ENCODE assay signal across 8 mouse cellular contexts in the genomic region with DNA sequence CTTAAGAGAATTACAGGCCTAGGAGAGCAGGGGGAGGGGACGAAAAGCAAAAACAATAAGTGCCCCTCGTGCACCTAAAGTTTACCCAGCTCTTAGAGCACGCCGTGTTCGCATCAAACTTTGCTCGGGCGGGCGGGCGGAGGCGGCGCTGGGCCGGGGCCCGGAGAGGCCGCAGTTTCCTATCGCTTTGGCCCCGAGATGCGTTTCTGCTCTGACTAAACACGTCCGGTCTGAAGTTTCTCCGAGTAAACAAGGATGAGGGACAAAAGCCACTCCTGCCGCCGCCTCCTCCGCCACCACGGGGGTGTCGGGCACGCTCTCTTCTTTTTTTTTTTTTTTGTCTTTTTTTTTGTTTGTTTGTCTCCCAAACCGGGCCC. TPM values are rescaled to one million over a fixed set of nuclear protein-coding genes. Genes with fewer than 3 reads are reported as not detected.
A peak's percentile ranks its signal among the peaks of the same experiment; 100 is the strongest.
DNase-seq lines count a peak whose midpoint lies in the region; ATAC-seq and TF ChIP-seq lines count a peak whose summit lies in the region.

No protein-coding gene starts in this region.

- no peaks in the 10 kb centered on the region; the same call in none of the 2 replicates for H3K36me3 ChIP-seq in embryonic facial prominence, embryonic 11.5 days (replicated peaks; ENCODE audit: control insufficient read depth, insufficient read depth, low read depth, low read length)
- peaks cover 16% of the 10 kb centered on the region for H3K36me3 ChIP-seq in hindbrain, embryonic 13.5 days
- peaks cover 34% of the 10 kb centered on the region for H3K36me3 ChIP-seq in liver, embryonic 14.5 days (replicated peaks; ENCODE audit: control insufficient read depth, insufficient read depth, low read depth)
- peaks cover 2% of the 10 kb centered on the region; the same call in 1 of the 2 replicates for H3K36me3 ChIP-seq in neural tube, embryonic 11.5 days (ENCODE audit: control insufficient read depth, insufficient read depth, low read length)

- peak overlapping the region; percentile 65 for H3K4me2 ChIP-seq in embryonic facial prominence, embryonic 11.5 days (ENCODE audit: low read depth, low read length)
- peak overlapping the region; percentile 78 for H3K4me2 ChIP-seq in hindbrain, embryonic 13.5 days
- peak overlapping the region; percentile 93 for H3K4me2 ChIP-seq in liver, embryonic 14.5 days (ENCODE audit: low read depth)
- H3K4me2 ChIP-seq in neural tube, embryonic 11.5 days (ENCODE audit: low read depth): peak overlapping the region; percentile 92

- H3K4me1 ChIP-seq in embryonic facial prominence, embryonic 11.5 days (ENCODE audit: control insufficient read depth, insufficient read depth, low read length): no peaks in the 10 kb centered on the region
- peaks cover 23% of the 10 kb centered on the region for H3K4me1 ChIP-seq in hindbrain, embryonic 13.5 days (replicated peaks)
- H3K4me1 ChIP-seq in liver, embryonic 14.5 days (replicated peaks; ENCODE audit: control insufficient read depth in 2 of 2, insufficient read depth in 2 of 2, low read length in 1 of 2): peaks cover 10 to 11% of the 10 kb centered on the region in 2 experiments
- H3K4me1 ChIP-seq in neural tube, embryonic 11.5 days (ENCODE audit: control insufficient read depth, insufficient read depth, low read length): peaks cover 6% of the 10 kb centered on the region

- no peak for ATAC-seq in embryonic facial prominence, embryonic 11.5 days (replicated peaks; ENCODE audit: insufficient number of reproducible peaks, low FRiP score, low TSS enrichment, low read depth)
- no peak for ATAC-seq in hindbrain, embryonic 13.5 days (ENCODE audit: low FRiP score)
- ATAC-seq in liver, embryonic 14.5 days (ENCODE audit: insufficient read depth): no peak
- ATAC-seq in neural tube, embryonic 11.5 days (ENCODE audit: insufficient read depth, low FRiP score, low TSS enrichment): no peak

- H3K27ac ChIP-seq in embryonic facial prominence, embryonic 11.5 days (replicated peaks; ENCODE audit: low read depth, low read length): peak overlapping the region; percentile 100
- peak overlapping the region; percentile 100 for H3K27ac ChIP-seq in hindbrain, embryonic 13.5 days
- peak overlapping the region; percentile 79 for H3K27ac ChIP-seq in liver, embryonic 14.5 days
- peak overlapping the region; percentile 100 for H3K27ac ChIP-seq in neural tube, embryonic 11.5 days (ENCODE audit: low read depth, low read length)

- DNase-seq in spleen, postnatal 36 days (ENCODE audit: low spot score in 2 of 2): peak; percentile 61 to 62
- DNase-seq in spleen, postnatal 10 days (ENCODE audit: low spot score in 2 of 2): no peak
- DNase-seq in embryonic facial prominence, embryonic 11.5 days (ENCODE audit: low spot score): peak; percentile 45
- no peak for DNase-seq in liver, embryonic 14.5 days (ENCODE audit: low read depth in 3 of 3, low spot score in 3 of 3)
- DNase-seq in neural tube, embryonic 11.5 days (ENCODE audit: low spot score): peak; percentile 31
- DNase-seq in right cerebral cortex, postnatal 4 days: no peak
- no peak for DNase-seq in urinary bladder, adult 2 months (ENCODE audit: low spot score)

- peak overlapping the region; percentile 100 for H3K9ac ChIP-seq in embryonic facial prominence, embryonic 11.5 days (replicated peaks; ENCODE audit: low read length)
- H3K9ac ChIP-seq in hindbrain, embryonic 13.5 days: peak overlapping the region; percentile 97
- H3K9ac ChIP-seq in liver, embryonic 14.5 days (replicated peaks): peak overlapping the region; percentile 87
- H3K9ac ChIP-seq in neural tube, embryonic 11.5 days (ENCODE audit: low read length): peak overlapping the region; percentile 100

- H3K27me3 ChIP-seq in embryonic facial prominence, embryonic 11.5 days (ENCODE audit: control insufficient read depth, insufficient read depth, low read length): no peaks in the 10 kb centered on the region
- no peaks in the 10 kb centered on the region for H3K27me3 ChIP-seq in hindbrain, embryonic 13.5 days
- H3K27me3 ChIP-seq in liver, embryonic 14.5 days (ENCODE audit: control insufficient read depth, insufficient read depth, low read length): no peaks in the 10 kb centered on the region
- no peaks in the 10 kb centered on the region for H3K27me3 ChIP-seq in neural tube, embryonic 11.5 days (ENCODE audit: control insufficient read depth, insufficient read depth, low read length)

- TF ChIP-seq CTCF in liver, embryonic 14.5 days (IDR thresholded peaks at IDR 0.05; ENCODE audit: low read depth): no peak

- peak overlapping the region; percentile 91 for H3K4me3 ChIP-seq in embryonic facial prominence, embryonic 11.5 days (ENCODE audit: low read depth, low read length)
- H3K4me3 ChIP-seq in hindbrain, embryonic 13.5 days: peak overlapping the region; percentile 74
- H3K4me3 ChIP-seq in liver, embryonic 14.5 days (ENCODE audit: insufficient read depth in 1 of 2, low read depth in 2 of 2, low read length in 2 of 2): peak overlapping the region; percentile 92 to 93
- peak overlapping the region; percentile 91 for H3K4me3 ChIP-seq in neural tube, embryonic 11.5 days (ENCODE audit: low read depth, low read length)

- WGBS in embryonic facial prominence, embryonic 11.5 days: under 1% methylated on average over 27 of the region's 27 CpGs
- under 1% methylated on average over 27 of the region's 27 CpGs for WGBS in hindbrain, embryonic 13.5 days
- WGBS in liver, embryonic 14.5 days (ENCODE audit: insufficient replicate concordance): under 1% methylated on average over 27 of the region's 27 CpGs
- WGBS in neural tube, embryonic 11.5 days: 0% methylated on average over 26 of the region's 27 CpGs

- TF ChIP-seq EP300 in liver, embryonic 14.5 days (IDR thresholded peaks at IDR 0.05; ENCODE audit: low read depth): no peak

- H3K9me3 ChIP-seq in embryonic facial prominence, embryonic 11.5 days (replicated peaks; ENCODE audit: control insufficient read depth, low read length): no peaks in the 10 kb centered on the region
- no peaks in the 10 kb centered on the region for H3K9me3 ChIP-seq in hindbrain, embryonic 13.5 days
- H3K9me3 ChIP-seq in liver, embryonic 14.5 days (ENCODE audit: control insufficient read depth, low read length): no peaks in the 10 kb centered on the region
- H3K9me3 ChIP-seq in neural tube, embryonic 11.5 days (ENCODE audit: control insufficient read depth, low read length): no peaks in the 10 kb centered on the region

RNA-seq across cellular contexts. Expression of gene Gm42791, which starts 56.2 kb away (rescaled TPM):
- polyA plus RNA-seq in embryonic facial prominence, embryonic 11.5 days (2014; fragmentation: Nextera tagmentation; extraction: Ambion mirVana): not detected in 2 replicates
- 5.4 and 6.6 TPM in 2 replicates for polyA plus RNA-seq in hindbrain, embryonic 13.5 days (2015; fragmentation: Nextera tagmentation; extraction: Ambion mirVana)
- not detected in 2 replicates for polyA plus RNA-seq in liver, embryonic 14.5 days (2012; rRNA removed)
- polyA plus RNA-seq in liver, embryonic 14.5 days (2014; fragmentation: Nextera tagmentation; extraction: Ambion mirVana): 1.0 TPM in 1 of 2 replicates, not detected in the other
- 0.50 and 2.0 TPM in 2 replicates for polyA plus RNA-seq in neural tube, embryonic 11.5 days (2014; fragmentation: Nextera tagmentation; extraction: Ambion mirVana)
- not detected in 2 replicates for polyA plus RNA-seq in urinary bladder, adult 2 months (2012; rRNA removed)

Comparison
In these comparisons a context has a peak if more than half of its experiments do, and no peak if none do; other contexts are left out.
1. DNase-seq: peak in spleen, postnatal 36 days (2 of 2), embryonic facial prominence, embryonic 11.5 days (single experiment) and neural tube, embryonic 11.5 days (single experiment); none in spleen, postnatal 10 days (0 of 2), liver, embryonic 14.5 days (0 of 3), right cerebral cortex, postnatal 4 days (single experiment) and urinary bladder, adult 2 months (single experiment).
2. Peak in every context shown above with its lines, with median percentiles within 50 percentile points of each other: H3K27ac ChIP-seq, H3K4me2 ChIP-seq, H3K4me3 ChIP-seq and H3K9ac ChIP-seq.